Mouse (Mus musculus): ENCODE results near the gene Stat6. TPM values are rescaled to one million over a fixed set of nuclear protein-coding genes. Genes with fewer than 3 reads are reported as not detected.

Gene Stat6
- polyA plus RNA-seq (2015; fragmentation: Nextera tagmentation; extraction: Ambion mirVana), result 35.3 and 36.2 TPM in 2 replicates

DNA sequence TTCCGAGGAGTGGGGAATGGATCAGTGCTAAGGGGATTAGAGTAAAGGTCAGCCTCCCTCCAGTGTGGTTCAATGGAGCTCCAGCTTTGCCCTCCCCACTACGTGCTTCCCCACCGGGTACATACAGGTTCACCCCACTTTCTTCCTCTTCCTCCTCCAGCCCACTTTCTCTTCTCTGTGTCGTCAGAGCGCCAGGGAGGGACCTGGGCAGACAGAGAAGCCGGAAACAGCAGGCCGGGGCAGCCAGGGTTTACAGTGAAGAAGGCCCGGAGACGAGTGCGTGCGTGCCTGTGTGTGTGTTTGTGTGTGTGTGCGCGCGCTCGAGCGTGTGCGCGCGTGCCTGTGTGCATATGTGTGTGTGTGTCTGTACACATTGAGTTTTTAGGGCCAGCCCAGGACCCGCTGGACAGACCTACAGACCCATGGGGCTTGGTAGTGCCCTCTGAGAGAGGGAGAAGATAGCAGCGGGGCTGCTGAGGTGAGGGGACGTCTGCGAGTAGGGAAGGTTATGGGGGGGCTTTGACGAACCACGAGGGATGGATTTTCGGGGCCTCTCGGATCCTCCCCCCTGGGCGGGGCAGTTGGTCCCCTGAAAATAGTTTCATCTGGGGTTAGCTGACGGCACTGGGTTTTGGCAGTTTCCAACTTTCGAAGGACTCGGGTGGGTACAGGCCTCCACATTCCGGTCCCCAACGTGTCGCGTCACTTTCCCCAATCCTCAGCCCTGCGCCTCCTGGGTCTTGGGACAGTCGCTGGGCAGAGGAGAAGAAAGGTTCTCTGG lies at the start of gene Stat6:
Gene Stat6 (plus strand): TSS at position 215 of the 781 bp plus-strand sequence.
- peaks cover 13% of the 10 kb centered on the region for H3K36me3 ChIP-seq
- peak; percentile 68 for ATAC-seq (ENCODE audit: insufficient number of reproducible peaks, low FRiP score, low TSS enrichment, low read depth)
- no peaks in the 10 kb centered on the region for H3K27me3 ChIP-seq
- peak within 1 kb of the TSS; percentile 51 for H3K9ac ChIP-seq
- H3K4me3 ChIP-seq (replicated peaks), result peak within 1 kb of the TSS; percentile 58
- H3K4me2 ChIP-seq (replicated peaks), result peak within 1 kb of the TSS; percentile 77
- peaks cover 29% of the 10 kb centered on the region for H3K4me1 ChIP-seq
- H3K9me3 ChIP-seq (replicated peaks), result no peaks in the 10 kb centered on the region
- H3K27ac ChIP-seq (replicated peaks), result peak within 1 kb of the TSS; percentile 94
- WGBS, result 4% methylated on average over 37 of the region's 37 CpGs

DNA sequence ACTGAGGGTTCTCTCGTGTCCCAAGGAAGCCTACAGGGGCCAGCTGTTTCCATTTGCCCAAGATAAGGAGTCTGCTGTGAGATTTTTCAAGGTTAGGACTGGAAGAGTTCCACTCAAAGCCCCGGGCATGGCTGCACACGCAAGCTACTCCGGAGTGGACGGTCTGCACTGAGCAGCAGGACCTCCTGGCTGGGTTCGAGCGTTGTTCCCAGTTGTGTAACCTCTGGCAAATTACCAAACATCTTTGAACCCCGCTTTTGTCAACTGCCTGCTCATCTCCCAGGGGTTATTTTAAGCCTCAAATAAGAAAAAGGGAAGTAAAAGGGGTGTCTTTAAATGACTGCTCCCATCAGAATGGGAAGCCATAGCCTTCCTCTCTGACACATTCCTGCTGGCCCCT lies 48.4 kb upstream of the Stat6 start:
- Histone ChIP-seq H3K4me3 (replicated peaks) (no peak overlapping the region), H3K4me1 (peaks cover 53% of the 10 kb centered on the region), H3K4me2 (replicated peaks) (no peak overlapping the region), H3K36me3 (peaks cover 62% of the 10 kb centered on the region), H3K27ac (replicated peaks) (peak overlapping the region; percentile 44), H3K9me3 (replicated peaks) (no peaks in the 10 kb centered on the region), H3K9ac (no peak overlapping the region), H3K27me3 (no peaks in the 10 kb centered on the region)
- WGBS, result 74% methylated on average over 8 of the region's 8 CpGs
- no peak for ATAC-seq (ENCODE audit: insufficient number of reproducible peaks, low FRiP score, low TSS enrichment, low read depth)

DNA sequence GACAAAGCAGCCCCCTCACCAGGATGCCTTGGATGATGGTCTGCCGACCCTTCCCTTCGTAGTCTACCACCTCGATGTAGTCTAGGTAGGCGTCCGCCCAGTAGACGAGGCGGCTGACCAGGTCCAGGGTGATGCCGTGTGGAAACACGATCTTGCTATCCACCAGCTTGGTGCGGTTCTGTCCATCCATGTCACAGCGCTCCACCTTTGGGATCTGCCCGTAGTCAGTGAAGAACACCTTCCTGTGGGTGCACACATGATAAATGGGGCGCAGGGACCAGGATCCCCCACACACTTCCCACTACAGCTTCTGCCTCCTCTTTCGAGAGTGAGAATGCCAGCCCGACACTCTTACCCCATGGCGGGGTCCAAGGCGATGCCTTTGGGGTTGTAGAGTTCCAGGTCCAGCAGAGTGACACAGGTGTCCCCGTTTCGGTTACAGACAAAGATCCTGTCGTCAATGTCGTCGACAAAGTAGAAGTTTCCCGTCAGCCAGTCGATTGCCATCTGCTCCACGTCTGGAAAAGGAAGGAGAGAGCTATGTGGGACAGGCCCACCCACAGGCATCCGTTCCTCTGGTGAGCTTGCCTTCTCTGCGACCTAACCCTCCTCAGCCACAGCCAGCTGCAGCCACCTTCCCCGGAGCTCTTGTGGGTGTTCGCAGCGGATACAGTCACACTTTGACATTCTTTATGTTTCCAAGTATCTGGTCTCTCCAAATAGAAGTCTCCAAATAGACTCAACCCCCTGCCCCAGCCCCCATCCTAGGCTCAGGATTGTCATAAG lies 47.7 kb upstream of the Stat6 start:
- no peak overlapping the region for H3K9ac ChIP-seq

GRCm38 (mm10) chr10:127596321-127596941 lies 46.4 kb upstream of the Stat6 start:
- Histone ChIP-seq H3K4me1 (peaks cover 68% of the 10 kb centered on the region), H3K4me2 (replicated peaks) (no peak overlapping the region), H3K27ac (replicated peaks) (peak overlapping the region; percentile 89), H3K36me3 (peaks cover 53% of the 10 kb centered on the region), H3K4me3 (replicated peaks) (no peak overlapping the region), H3K27me3 (no peaks in the 10 kb centered on the region), H3K9me3 (replicated peaks) (no peaks in the 10 kb centered on the region), H3K9ac (no peak overlapping the region)
- WGBS, result 47% methylated on average over 7 of the region's 7 CpGs
- ATAC-seq (ENCODE audit: insufficient number of reproducible peaks, low FRiP score, low TSS enrichment, low read depth), result no peak

More for the DNA sequence above, 47.7 kb upstream of the Stat6 start:
- ATAC-seq (ENCODE audit: insufficient number of reproducible peaks, low FRiP score, low TSS enrichment, low read depth), result no peak
- Histone ChIP-seq H3K27me3 (no peaks in the 10 kb centered on the region), H3K4me2 (replicated peaks) (no peak overlapping the region), H3K4me1 (peaks cover 60% of the 10 kb centered on the region), H3K36me3 (peaks cover 55% of the 10 kb centered on the region), H3K9me3 (replicated peaks) (no peaks in the 10 kb centered on the region), H3K27ac (replicated peaks) (peak overlapping the region; percentile 89; the same call in 1 of the 2 replicates), H3K4me3 (replicated peaks) (no peak overlapping the region)
- 75% methylated on average over 30 of the region's 30 CpGs for WGBS

DNA sequence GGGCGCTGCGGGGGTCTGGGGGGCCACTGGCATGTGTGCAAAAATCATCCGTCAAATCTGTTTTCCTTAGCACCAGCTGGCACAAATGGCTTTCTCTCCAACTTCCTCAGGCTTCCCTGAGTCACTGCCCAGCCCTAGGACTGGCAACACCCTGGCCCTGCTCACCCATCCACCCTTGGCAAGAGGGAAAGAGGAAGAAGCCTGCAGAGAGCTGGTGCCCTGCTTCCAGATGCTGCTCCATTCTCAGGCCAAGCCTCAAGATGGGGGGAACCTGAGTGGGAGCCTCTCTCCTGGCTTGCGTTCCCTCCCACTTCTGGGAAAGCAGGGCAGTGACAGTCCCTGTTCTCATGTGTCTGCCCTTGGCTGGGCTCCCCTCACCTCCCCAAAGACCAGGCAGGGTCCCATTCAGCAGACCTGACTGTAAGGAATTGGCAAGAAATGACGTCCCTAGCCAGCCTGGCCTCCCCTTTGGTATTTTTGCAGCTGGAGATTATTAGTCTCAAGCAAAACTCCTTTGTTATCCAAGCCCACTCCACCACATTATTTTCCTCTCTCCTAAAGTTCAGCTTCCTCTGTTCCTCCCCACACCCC lies 45.4 kb upstream of the Stat6 start:
- WGBS, result 49% methylated on average over 5 of the region's 5 CpGs
- Histone ChIP-seq H3K27me3 (no peaks in the 10 kb centered on the region), H3K27ac (replicated peaks) (peak overlapping the region; percentile 89), H3K9ac (no peak overlapping the region), H3K4me3 (replicated peaks) (no peak overlapping the region), H3K4me2 (replicated peaks) (0 out of 2 replicates have a peak overlapping the region, but pooled peaks have one; percentile 10), H3K4me1 (peaks cover 65% of the 10 kb centered on the region), H3K36me3 (peaks cover 53% of the 10 kb centered on the region), H3K9me3 (replicated peaks) (no peaks in the 10 kb centered on the region)
- ATAC-seq (ENCODE audit: insufficient number of reproducible peaks, low FRiP score, low TSS enrichment, low read depth), result peak; percentile 65

- Histone ChIP-seq H3K4me1 (peaks cover 73% of the 10 kb centered on the region), H3K9me3 (replicated peaks) (no peaks in the 10 kb centered on the region), H3K4me3 (replicated peaks) (no peak overlapping the region), H3K4me2 (replicated peaks) (no peak overlapping the region), H3K27me3 (no peaks in the 10 kb centered on the region), H3K9ac (no peak overlapping the region), H3K27ac (replicated peaks) (peak overlapping the region; percentile 89), H3K36me3 (peaks cover 49% of the 10 kb centered on the region)
- no peak for ATAC-seq (ENCODE audit: insufficient number of reproducible peaks, low FRiP score, low TSS enrichment, low read depth)
- 66% methylated on average over 8 of the region's 8 CpGs for WGBS
Observed at GRCm38 (mm10) chr10:127598607-127599006, 44.2 kb upstream of the Stat6 start.

- 71% methylated on average over 11 of the region's 11 CpGs for WGBS
- no peak overlapping the region for H3K4me2 ChIP-seq (replicated peaks)
- H3K9me3 ChIP-seq (replicated peaks), result no peaks in the 10 kb centered on the region
- H3K9ac ChIP-seq, result no peak overlapping the region
- H3K27me3 ChIP-seq, result no peaks in the 10 kb centered on the region
- H3K36me3 ChIP-seq, result peaks cover 49% of the 10 kb centered on the region
- H3K4me1 ChIP-seq, result peaks cover 80% of the 10 kb centered on the region
- peak overlapping the region; percentile 88 for H3K27ac ChIP-seq (replicated peaks)
- no peak for ATAC-seq (ENCODE audit: insufficient number of reproducible peaks, low FRiP score, low TSS enrichment, low read depth)
- H3K4me3 ChIP-seq (replicated peaks), result no peak overlapping the region
Observed at GRCm38 (mm10) chr10:127599252-127599651, 43.5 kb upstream of the Stat6 start.

GRCm38 (mm10) chr10:127599779-127600541 lies 42.8 kb upstream of the Stat6 start:
- Histone ChIP-seq H3K4me1 (peaks cover 85% of the 10 kb centered on the region), H3K9ac (no peak overlapping the region)
- ATAC-seq (ENCODE audit: insufficient number of reproducible peaks, low FRiP score, low TSS enrichment, low read depth), result peak; percentile 69

DNA sequence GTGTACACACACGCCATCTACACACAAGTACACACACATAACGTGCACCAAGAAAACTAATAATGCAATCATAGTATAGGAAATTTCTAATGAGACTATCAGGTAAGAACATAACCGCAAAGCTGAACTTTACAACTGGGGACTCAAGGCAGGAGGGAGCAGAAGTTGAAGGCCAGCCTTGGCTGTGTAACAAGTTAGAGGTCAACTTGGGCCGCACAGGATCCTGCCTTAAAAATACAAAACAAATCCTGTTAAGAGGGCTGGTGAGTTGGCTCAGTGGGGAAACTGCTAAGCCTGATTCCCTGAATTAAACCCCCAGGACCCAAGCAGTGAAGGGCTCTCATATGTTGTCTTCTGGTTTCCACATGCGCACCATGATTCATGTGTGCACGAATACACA lies 40.6 kb upstream of the Stat6 start:
- Histone ChIP-seq H3K27me3 (no peaks in the 10 kb centered on the region), H3K9me3 (replicated peaks) (no peaks in the 10 kb centered on the region), H3K4me2 (replicated peaks) (no peak overlapping the region), H3K4me1 (peaks cover 68% of the 10 kb centered on the region), H3K36me3 (peaks cover 60% of the 10 kb centered on the region), H3K9ac (no peak overlapping the region), H3K4me3 (replicated peaks) (no peak overlapping the region), H3K27ac (replicated peaks) (no peak overlapping the region)
- no peak for ATAC-seq (ENCODE audit: insufficient number of reproducible peaks, low FRiP score, low TSS enrichment, low read depth)
- WGBS, result 95% methylated on average over 6 of the region's 6 CpGs

More at GRCm38 (mm10) chr10:127599779-127600541, 42.8 kb upstream of the Stat6 start:
- Histone ChIP-seq H3K4me2 (replicated peaks) (0 out of 2 replicates have a peak overlapping the region, but pooled peaks have one; percentile 19), H3K4me3 (replicated peaks) (no peak overlapping the region), H3K27ac (replicated peaks) (peak overlapping the region; percentile 88), H3K36me3 (peaks cover 49% of the 10 kb centered on the region), H3K9me3 (replicated peaks) (no peaks in the 10 kb centered on the region), H3K27me3 (no peaks in the 10 kb centered on the region)
- 40% methylated on average over 17 of the region's 17 CpGs for WGBS

Data from embryonic facial prominence, embryonic 15.5 days (tissue).